Mouse (Mus musculus) cerebellum, adult 2 months (tissue): ENCODE measurements around the gene Aspscr1. TPM values are rescaled to one million over a fixed set of nuclear protein-coding genes. Genes with fewer than 3 reads are reported as not detected.
A peak's percentile ranks its signal among the peaks of the same experiment; 100 is the strongest.

Experiments used
- DNase-seq, 2 experiments: peaks; one replicate each; pipeline ENCODE4 v3.0.0; 2021
- H3K27ac ChIP-seq: fragments of 200-500 bp; 2 replicates; pipeline ENCODE4 v1.5.1; 2012; ENCODE audit warnings: low read length, control low read depth, inconsistent platforms; ENCODE audit not compliant: insufficient read depth
- H3K27me3 ChIP-seq: fragments of 200-500 bp; 2 replicates; pipeline ENCODE4 v1.6.1; 2012; ENCODE audit warnings: inconsistent platforms, mild to moderate bottlenecking, low read length, moderate library complexity; ENCODE audit not compliant: control insufficient read depth, insufficient read depth
- H3K4me1 ChIP-seq: fragments of 200-500 bp; 2 replicates; pipeline ENCODE4 v1.6.1; 2011; ENCODE audit warnings: low read length; ENCODE audit not compliant: control insufficient read depth, insufficient read depth
- H3K4me3 ChIP-seq: fragments of 200-500 bp; replicated peaks from 2 replicates; pipeline ENCODE3; 2011; ENCODE audit warnings: mild to moderate bottlenecking, low read depth, low read length, control low read depth; ENCODE audit not compliant: insufficient read depth
- CTCF ChIP-seq: fragments of 200-500 bp; IDR thresholded peaks from 2 replicates; pipeline ENCODE4 v1.5.1; 2011; ENCODE audit warnings: low read depth, mild to moderate bottlenecking, control low read depth, low read length, moderate library complexity, borderline replicate concordance; ENCODE audit not compliant: insufficient read depth
- POLR2A ChIP-seq: fragments of 200-500 bp; IDR thresholded peaks from 2 replicates; pipeline ENCODE4 v1.6.1; 2011; ENCODE audit warnings: low read length, control low read depth, borderline replicate concordance; ENCODE audit not compliant: insufficient read depth
- WGBS: fragments of 180-500 bp; shearing (Covaris S2); methylation state at CpG from one replicate; pipeline ENCODE4 v1.1.7; 2018; 5-methylcytosine and 5-hydroxymethylcytosine counted together
- polyA plus RNA-seq: library from polyadenylated mRNA; depleted of rRNA; stranded (reverse); fragments of >200 nt; gene quantifications from 2 replicates; pipeline ENCODE4 v1.2.3, GENCODE M21; 2012; rRNA removed

Aspscr1 gene
- polyA plus RNA-seq = 56.1 and 59.4 TPM in 2 replicates

GRCm38 (mm10) chr11:120672687-120673593 is at the start of gene Aspscr1:
Gene Aspscr1, plus strand, starts transcription at chr11:120672973.
- DNase-seq = peak; percentile 91 to 92
- 1% methylated on average over 81 of the region's 83 CpGs for WGBS
- no peaks in the 10 kb centered on the region for H3K4me1 ChIP-seq
- TF ChIP-seq CTCF (no peak), POLR2A (peak; percentile 31; the same call in 1 of the 2 replicates)
- no peaks in the 10 kb centered on the region for H3K27me3 ChIP-seq
- H3K27ac ChIP-seq = peak within 1 kb of the TSS; percentile 41; the same call in 1 of the 2 replicates
- peak within 1 kb of the TSS; percentile 91 for H3K4me3 ChIP-seq

- TF ChIP-seq CTCF = peak; percentile 59
- TF ChIP-seq POLR2A = no peak
- peak overlapping the region; percentile 66 for H3K4me3 ChIP-seq
- no peak overlapping the region for H3K27ac ChIP-seq
- DNase-seq = peak; percentile 58 to 60
- H3K27me3 ChIP-seq = no peaks in the 10 kb centered on the region
- H3K4me1 ChIP-seq = peaks cover 7% of the 10 kb centered on the region; the same call in 1 of the 2 replicates
- WGBS = 14% methylated on average over 28 of the region's 30 CpGs
Observed at GRCm38 (mm10) chr11:120623961-120624679, 48.7 kb upstream of the Aspscr1 start.

GRCm38 (mm10) chr11:120624680-120625111 is 48.1 kb upstream of the Aspscr1 start:
- Histone ChIP-seq H3K27me3 (no peaks in the 10 kb centered on the region), H3K27ac (no peak overlapping the region; the same call in 1 of the 2 replicates), H3K4me3 (peak overlapping the region; percentile 66), H3K4me1 (peaks cover 11% of the 10 kb centered on the region)
- no peak for TF ChIP-seq CTCF
- peak; percentile 80 for TF ChIP-seq POLR2A
- WGBS = under 1% methylated on average over 53 of the region's 53 CpGs
- DNase-seq = peak; percentile 84 to 86

- H3K27ac ChIP-seq = peak within 1 kb of the TSS; percentile 79
- H3K4me1 ChIP-seq = peaks cover 16% of the 10 kb centered on the region
- WGBS = 15% methylated on average over 5 of the region's 5 CpGs
- no peaks in the 10 kb centered on the region for H3K27me3 ChIP-seq
- H3K4me3 ChIP-seq = peak within 1 kb of the TSS; percentile 66
- no peak for DNase-seq
- TF ChIP-seq POLR2A = no peak
Observed at GRCm38 (mm10) chr11:120625152-120625775, 47.5 kb upstream of the Aspscr1 start, which contains the start of gene Sirt7. Gene Sirt7, minus strand, starts transcription at chr11:120625240.

- H3K4me1 ChIP-seq = peaks cover 24% of the 10 kb centered on the region
- no peak for TF ChIP-seq POLR2A
- TF ChIP-seq CTCF = no peak
- no peaks in the 10 kb centered on the region for H3K27me3 ChIP-seq
- H3K4me3 ChIP-seq = no peak overlapping the region
- H3K27ac ChIP-seq = no peak overlapping the region
- DNase-seq = no peak
- WGBS = 77% methylated on average over 11 of the region's 11 CpGs
Observed at GRCm38 (mm10) chr11:120626785-120627467, 45.8 kb upstream of the Aspscr1 start.

GRCm38 (mm10) chr11:120627468-120628300 is 45.1 kb upstream of the Aspscr1 start:
- H3K27ac ChIP-seq = no peak overlapping the region
- TF ChIP-seq POLR2A (no peak), CTCF (no peak)
- H3K27me3 ChIP-seq = no peaks in the 10 kb centered on the region
- WGBS = 62% methylated on average over 22 of the region's 22 CpGs
- no peak overlapping the region for H3K4me3 ChIP-seq
- peaks cover 26% of the 10 kb centered on the region for H3K4me1 ChIP-seq
- DNase-seq = peak in 1 of 2 experiments; percentile 29
